Mouse (Mus musculus): ENCODE data around the gene Sbk2. TPM values are rescaled to one million over a fixed set of nuclear protein-coding genes. Genes with fewer than 3 reads are reported as not detected.

Sbk2 gene
- polyA plus RNA-seq, 1 experiment from 2014 or later: 0.05 TPM

DNA sequence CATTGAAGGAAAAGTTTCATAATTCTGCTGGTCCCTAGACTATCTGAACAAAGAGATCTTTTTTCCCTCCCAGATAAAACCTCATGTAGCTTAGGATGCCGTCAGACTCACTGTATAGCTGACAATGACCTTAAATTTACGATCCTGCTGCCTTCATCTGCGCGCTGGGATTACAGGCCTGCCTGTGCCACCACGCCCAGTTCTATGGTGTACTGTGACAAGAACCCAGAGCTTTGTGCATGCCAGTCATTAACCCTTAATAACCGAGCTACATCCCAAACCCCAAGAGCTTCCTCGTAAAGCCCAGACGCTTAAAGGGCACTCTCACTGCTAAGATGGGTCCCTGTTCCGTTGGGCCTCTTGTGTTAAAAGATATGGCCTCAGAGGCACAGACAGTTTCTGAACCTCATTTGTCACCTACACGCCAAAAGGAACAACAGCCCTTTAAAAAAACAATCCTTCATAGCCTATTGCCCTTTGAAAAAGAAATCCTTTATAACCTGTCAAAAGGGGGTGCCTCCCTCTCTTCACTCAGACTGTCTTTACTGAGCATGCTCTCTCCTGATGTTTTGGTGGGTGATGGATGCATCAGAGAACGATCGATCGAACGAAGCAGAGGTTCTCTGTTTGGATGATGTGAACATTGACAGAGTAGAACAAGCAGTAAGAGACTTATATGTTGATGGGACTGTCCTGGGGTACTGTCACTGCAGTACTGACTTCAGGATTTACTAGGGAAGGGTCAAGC, 48.4 kb downstream of the Sbk2 start:
- H3K27ac ChIP-seq (replicated peaks): peak overlapping the region; percentile 99
- DNase-seq (ENCODE audit: low spot score): peak; percentile 27
- peaks cover 38% of the 10 kb centered on the region for H3K36me3 ChIP-seq
- H3K4me3 ChIP-seq: peak overlapping the region; percentile 83
- H3K27me3 ChIP-seq (ENCODE audit: low read depth, poor library complexity, severe bottlenecking): no peaks in the 10 kb centered on the region
- whole genome bisulfite sequencing: 28% methylated on average over 14 of the region's 14 CpGs
- H3K4me1 ChIP-seq: peaks cover 42% of the 10 kb centered on the region
- no peaks in the 10 kb centered on the region for H3K9me3 ChIP-seq (replicated peaks)

DNA sequence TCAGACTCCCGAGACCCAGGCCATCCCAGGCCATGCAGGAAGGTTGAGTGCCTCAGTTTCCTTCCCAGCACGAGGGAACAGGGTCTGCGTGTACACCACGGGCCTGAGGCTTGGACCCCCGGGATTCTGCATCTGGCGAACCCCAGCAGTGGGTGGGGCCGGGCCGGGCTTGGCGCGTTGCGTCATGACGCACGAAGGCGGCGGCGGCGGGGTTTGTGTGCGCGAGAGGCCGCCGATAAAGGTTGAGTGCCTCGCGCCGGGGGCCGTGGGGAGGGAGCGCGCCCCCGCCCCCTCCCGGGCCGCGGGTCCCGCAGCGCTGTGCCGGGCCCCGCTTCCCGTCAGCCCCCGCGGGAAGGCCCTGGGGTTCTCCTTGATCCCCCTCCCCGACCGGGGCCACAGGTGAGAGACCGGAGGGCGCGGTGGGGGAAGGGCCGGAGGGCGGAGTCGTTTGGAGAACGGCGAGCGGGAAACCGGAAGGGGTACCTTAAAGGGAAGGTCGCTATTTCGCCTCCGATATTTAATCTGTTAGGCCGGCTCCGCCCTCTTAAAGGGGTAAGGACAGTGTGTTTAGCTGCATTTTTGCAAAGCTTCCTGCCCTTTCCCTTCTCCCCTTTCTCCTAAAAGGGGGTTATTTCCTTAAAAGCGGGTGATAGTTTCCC, 49.1 kb downstream of the Sbk2 start, which contains the start of gene Zfp628:
Gene Zfp628 (plus strand): TSS at position 211 of the 659 bp plus-strand sequence.
- peak within 1 kb of the TSS; percentile 99 for H3K27ac ChIP-seq (replicated peaks)
- H3K27me3 ChIP-seq (ENCODE audit: low read depth, poor library complexity, severe bottlenecking): no peaks in the 10 kb centered on the region
- WGBS: under 1% methylated on average over 52 of the region's 56 CpGs
- no peaks in the 10 kb centered on the region for H3K9me3 ChIP-seq (replicated peaks)
- H3K4me3 ChIP-seq: peak within 1 kb of the TSS; percentile 83
- H3K36me3 ChIP-seq: peaks cover 31% of the 10 kb centered on the region
- peaks cover 36% of the 10 kb centered on the region for H3K4me1 ChIP-seq
- DNase-seq (ENCODE audit: low spot score): peak; percentile 93

DNA sequence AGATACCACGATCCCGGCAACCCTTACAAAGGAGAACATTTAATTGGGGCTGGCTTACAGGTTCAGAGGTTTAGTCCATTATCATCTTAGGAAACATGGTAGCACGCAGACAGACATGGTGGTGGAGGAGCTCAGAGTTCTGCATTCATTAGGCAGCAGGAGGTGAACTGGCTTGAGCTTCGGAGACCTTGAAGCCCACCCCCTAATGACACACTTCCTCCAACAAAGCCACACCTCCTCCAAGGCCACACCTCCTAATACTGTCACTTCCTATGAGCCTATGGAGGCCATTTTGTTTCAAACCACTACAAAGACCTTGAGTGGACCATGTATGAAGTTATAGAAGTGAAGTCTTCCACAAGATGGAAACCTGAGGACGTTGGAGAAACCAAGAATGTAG, 52.0 kb downstream of the Sbk2 start:
- WGBS: 62% methylated on average over 5 of the region's 5 CpGs
- no peak for DNase-seq (ENCODE audit: low spot score)
- H3K9me3 ChIP-seq (replicated peaks): no peaks in the 10 kb centered on the region
- H3K27ac ChIP-seq (replicated peaks): no peak overlapping the region
- peaks cover 25% of the 10 kb centered on the region for H3K4me1 ChIP-seq
- no peak overlapping the region for H3K4me3 ChIP-seq
- no peaks in the 10 kb centered on the region for H3K27me3 ChIP-seq (ENCODE audit: low read depth, poor library complexity, severe bottlenecking)
- peaks cover 2% of the 10 kb centered on the region for H3K36me3 ChIP-seq

DNA sequence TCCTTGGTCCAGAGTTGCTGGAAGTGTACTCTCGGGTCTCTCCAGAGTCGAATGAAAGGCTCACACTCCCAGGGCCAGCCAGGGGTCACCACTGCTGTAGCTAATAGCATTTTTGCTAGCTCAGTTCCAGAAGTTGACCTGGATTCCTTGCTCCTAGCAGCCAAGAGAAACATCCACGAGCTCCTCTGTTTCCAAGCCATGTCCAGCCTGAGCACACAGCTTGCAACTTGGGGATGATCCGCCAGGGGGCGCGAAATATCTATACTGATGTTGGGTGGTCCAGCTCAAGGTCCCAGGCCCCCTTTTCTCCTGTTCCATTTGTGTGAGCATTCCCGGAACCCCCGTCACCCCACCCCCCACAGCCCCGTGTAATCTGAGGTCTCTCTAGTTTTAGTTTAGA, 52.6 kb downstream of the Sbk2 start:
- H3K36me3 ChIP-seq: no peaks in the 10 kb centered on the region
- H3K4me1 ChIP-seq: peaks cover 18% of the 10 kb centered on the region
- no peaks in the 10 kb centered on the region for H3K27me3 ChIP-seq (ENCODE audit: low read depth, poor library complexity, severe bottlenecking)
- DNase-seq (ENCODE audit: low spot score): peak; percentile 76
- no peak overlapping the region for H3K4me3 ChIP-seq
- no peak overlapping the region for H3K27ac ChIP-seq (replicated peaks)
- no peaks in the 10 kb centered on the region for H3K9me3 ChIP-seq (replicated peaks)
- 36% methylated on average over 9 of the region's 9 CpGs for WGBS

DNA sequence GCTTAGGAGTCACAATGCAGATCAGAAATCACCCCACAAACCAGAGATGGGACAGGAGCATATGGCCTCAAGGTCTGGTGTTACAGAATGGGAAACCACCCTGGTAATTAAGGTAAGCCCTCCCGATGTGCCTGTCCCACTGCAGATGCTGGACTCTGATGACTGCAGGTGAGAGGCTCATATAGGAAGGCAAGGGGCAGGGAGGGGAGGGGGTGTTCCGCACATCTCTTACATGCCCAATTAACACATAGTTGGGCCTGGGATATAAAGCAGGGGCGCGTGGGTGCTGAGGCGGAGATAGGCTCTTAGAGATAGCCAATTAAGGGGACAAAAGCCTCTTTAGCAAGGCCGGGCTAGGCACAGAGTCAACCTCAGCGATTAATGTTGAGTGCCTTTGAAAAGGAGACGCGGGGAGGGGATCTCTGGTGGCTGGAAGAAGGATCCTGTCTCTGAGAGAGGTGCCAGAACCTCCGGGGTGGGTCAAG, 57.7 kb downstream of the Sbk2 start, which contains the start of gene Gm36210:
Gene Gm36210 (minus strand): TSS at position 51 of the 485 bp plus-strand sequence.
- Histone ChIP-seq H3K27ac (replicated peaks) (no peak within 1 kb of the TSS), H3K9me3 (replicated peaks) (0 out of 2 replicates have a peak, but pooled peaks cover 5% of the 10 kb centered on the region), H3K27me3 (ENCODE audit: low read depth, poor library complexity, severe bottlenecking) (no peaks in the 10 kb centered on the region), H3K36me3 (no peaks in the 10 kb centered on the region), H3K4me1 (no peaks in the 10 kb centered on the region), H3K4me3 (no peak within 1 kb of the TSS)
- 56% methylated on average over 10 of the region's 10 CpGs for WGBS
- DNase-seq (ENCODE audit: low spot score): no peak

DNA sequence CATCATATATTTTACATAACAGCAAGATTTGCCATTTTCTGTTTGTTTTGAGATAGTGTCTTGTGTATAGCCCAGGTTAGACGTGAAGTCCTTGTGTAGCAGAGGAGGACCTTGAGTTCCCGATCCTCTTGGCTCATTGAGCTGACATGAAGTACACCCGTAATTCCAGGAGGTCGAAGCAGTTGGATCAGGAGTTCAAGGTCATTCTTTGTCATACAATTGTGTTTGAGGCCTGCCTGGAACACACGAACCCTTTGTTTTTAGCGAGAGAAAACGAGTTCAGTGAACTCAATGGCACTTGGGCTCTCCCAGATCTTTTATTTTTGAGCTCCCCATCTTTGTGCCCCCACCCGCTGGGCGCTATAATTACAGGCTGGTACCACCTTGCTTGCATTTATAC, 61.8 kb downstream of the Sbk2 start:
- no peak for DNase-seq (ENCODE audit: low spot score)
- Histone ChIP-seq H3K4me3 (no peak overlapping the region), H3K9me3 (replicated peaks) (peaks cover 10% of the 10 kb centered on the region; the same call in 1 of the 2 replicates), H3K27me3 (ENCODE audit: low read depth, poor library complexity, severe bottlenecking) (peaks cover 26% of the 10 kb centered on the region), H3K36me3 (no peaks in the 10 kb centered on the region), H3K27ac (replicated peaks) (no peak overlapping the region), H3K4me1 (peaks cover 19% of the 10 kb centered on the region)
- WGBS: 91% methylated on average over 9 of the region's 9 CpGs

DNA sequence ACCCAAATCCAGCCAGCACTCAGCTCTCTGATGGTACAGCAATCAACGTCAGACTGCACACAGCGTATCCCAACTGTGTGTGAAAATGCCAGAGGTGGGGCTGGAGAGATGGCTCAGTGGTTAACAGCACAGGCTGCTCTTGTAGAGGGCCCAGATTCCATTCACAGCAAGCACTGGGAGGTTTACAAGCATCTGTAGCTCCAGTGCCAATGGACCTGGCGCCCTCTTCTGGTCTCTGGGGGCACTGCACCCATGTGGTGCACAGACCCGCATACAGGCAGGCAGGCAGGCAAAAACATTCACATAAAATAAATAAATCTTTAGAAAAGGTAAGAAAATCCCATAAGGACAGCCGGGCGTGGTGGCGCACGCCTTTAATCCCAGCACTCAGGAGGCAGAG, 63.0 kb downstream of the Sbk2 start:
- H3K27ac ChIP-seq (replicated peaks): no peak overlapping the region
- H3K9me3 ChIP-seq (replicated peaks): peaks cover 10% of the 10 kb centered on the region; the same call in 1 of the 2 replicates
- peaks cover 26% of the 10 kb centered on the region for H3K27me3 ChIP-seq (ENCODE audit: low read depth, poor library complexity, severe bottlenecking)
- 42% methylated on average over 8 of the region's 8 CpGs for WGBS
- no peak overlapping the region for H3K4me3 ChIP-seq
- H3K36me3 ChIP-seq: no peaks in the 10 kb centered on the region
- DNase-seq (ENCODE audit: low spot score): peak; percentile 53
- H3K4me1 ChIP-seq: peaks cover 19% of the 10 kb centered on the region

DNA sequence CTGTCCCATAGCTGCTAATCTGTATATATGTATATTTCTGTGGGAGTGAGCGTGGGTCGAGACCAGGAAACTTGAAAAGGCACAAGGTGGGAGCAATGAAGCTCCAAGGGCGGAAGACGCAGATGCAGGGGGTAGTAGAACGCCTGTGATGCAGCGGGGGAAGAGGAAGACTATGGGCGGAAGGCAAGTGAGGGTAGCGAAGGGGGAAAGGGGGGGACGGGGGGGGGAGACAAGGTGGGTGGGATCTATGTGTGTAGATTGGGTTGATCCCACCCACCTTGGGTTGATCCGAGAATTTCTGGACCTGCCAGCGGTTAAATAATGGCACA, 63.7 kb downstream of the Sbk2 start:
- peaks cover 26% of the 10 kb centered on the region for H3K27me3 ChIP-seq (ENCODE audit: low read depth, poor library complexity, severe bottlenecking)
- H3K27ac ChIP-seq (replicated peaks): no peak overlapping the region; the same call in 1 of the 2 replicates
- DNase-seq (ENCODE audit: low spot score): no peak
- H3K9me3 ChIP-seq (replicated peaks): peaks cover 10% of the 10 kb centered on the region; the same call in 1 of the 2 replicates
- peak overlapping the region; percentile 41; the same call in 1 of the 2 replicates for H3K4me3 ChIP-seq
- WGBS: 14% methylated on average over 11 of the region's 11 CpGs
- peaks cover 19% of the 10 kb centered on the region for H3K4me1 ChIP-seq
- no peaks in the 10 kb centered on the region for H3K36me3 ChIP-seq

DNA sequence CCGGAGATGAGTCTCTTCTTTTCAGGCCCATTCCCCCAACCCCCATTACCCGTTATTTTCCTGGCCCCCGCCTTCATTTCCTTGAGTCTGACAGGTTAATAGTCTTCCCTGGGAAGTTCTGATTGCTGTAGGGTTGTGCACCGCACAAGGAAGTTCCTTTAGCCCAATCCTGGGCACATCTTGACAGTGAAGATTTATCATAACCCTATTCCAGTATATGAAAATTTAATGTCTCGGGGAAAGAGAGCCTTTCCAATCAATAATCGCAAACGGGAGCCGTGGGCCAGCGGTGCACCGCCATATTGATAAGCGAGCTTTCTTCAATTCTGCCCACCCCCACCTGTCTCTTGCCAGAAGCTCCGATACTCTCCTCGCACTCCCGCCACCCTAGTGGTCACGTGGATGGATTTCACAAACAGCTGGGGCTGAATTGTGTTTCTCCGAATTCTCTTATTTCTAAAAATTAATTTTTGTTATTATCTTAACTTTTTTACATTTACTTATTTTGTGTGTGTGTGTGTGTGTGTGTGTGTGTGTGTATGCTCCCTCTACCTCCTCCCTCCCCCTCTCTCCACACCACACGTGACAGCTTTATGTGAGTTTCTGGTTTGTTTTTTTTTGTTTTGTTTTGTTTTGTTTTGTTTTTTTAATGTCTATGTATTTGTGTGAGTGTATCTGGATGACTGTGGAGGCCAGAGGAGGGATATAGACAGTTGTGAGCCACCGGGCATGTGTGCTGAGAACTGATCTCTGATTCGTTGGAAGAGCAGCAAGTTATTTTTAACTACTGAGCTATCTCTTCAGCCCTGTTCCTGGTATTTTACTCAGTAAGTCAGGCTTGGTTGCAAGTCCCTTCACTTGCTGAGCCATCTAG, 64.3 kb downstream of the Sbk2 start:
- WGBS: 6% methylated on average over 19 of the region's 19 CpGs
- Histone ChIP-seq H3K36me3 (no peaks in the 10 kb centered on the region), H3K27me3 (ENCODE audit: low read depth, poor library complexity, severe bottlenecking) (peaks cover 26% of the 10 kb centered on the region), H3K4me1 (peaks cover 19% of the 10 kb centered on the region), H3K9me3 (replicated peaks) (peaks cover 10% of the 10 kb centered on the region; the same call in 1 of the 2 replicates), H3K27ac (replicated peaks) (peak overlapping the region; percentile 57), H3K4me3 (peak overlapping the region; percentile 41)
- peak; percentile 39 for DNase-seq (ENCODE audit: low spot score)

DNA sequence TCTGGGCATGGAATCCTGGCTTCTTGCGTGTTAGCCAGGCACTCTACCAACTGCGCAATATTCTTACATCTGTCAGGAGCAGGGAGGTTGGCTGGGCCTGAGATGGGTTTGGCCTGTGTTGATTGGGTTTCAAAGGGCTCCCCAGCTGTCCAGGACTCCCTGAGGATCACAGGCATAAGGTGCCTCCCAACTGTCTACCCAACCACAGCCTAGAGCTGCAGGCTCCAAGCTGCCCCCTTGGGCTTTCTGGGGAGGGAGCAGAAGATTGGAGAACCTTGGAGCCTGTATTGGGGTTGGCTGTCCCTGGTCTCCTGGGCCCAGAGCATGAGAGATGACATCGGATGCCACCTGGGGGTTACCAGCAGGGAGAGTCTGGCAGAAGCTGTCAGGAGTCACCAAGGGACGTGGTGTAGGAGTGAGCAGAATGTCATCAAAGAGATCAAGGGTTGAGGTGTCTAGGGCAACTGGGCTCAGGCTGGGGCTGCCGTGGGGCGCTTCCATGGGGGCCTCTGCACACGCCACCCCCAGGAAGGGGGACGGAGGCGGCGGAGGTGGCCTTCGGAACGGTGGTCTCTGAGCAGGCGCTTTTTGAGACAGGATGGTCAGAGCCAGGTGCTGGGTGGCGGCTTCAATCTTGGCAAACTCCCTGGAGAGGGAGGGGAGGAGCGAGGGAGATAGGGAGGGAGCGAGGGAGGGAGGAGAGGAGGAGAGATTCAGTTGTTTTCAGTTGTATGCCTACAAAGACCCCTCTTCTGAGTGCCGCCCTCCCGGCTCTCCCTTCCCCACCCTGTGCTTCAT, 65.2 kb downstream of the Sbk2 start:
- WGBS: 18% methylated on average over 18 of the region's 18 CpGs
- no peak for DNase-seq (ENCODE audit: low spot score)

DNA sequence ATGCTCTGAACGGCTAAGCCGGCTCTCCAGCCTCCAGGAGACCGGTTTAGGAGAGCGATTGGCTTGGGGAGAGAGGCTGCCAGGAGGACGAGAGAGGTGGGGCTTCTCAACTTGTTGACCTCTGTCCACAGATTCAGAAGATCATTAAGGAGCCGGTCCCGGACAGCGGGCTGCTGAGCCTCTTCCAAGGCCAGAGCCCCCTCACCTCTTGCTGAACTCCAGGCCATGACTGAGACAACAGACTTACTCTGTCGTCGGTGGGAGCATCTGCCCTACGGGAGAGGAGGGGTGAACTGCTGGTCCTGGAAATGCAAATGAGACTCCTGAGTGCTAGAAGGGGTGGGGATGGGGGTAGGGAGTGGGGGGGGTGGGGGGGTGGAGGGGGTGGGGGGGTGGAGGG, 69.0 kb downstream of the Sbk2 start:
- no peak for DNase-seq (ENCODE audit: low spot score)
- Histone ChIP-seq H3K9me3 (replicated peaks) (no peaks in the 10 kb centered on the region; the same call in 1 of the 2 replicates), H3K4me3 (no peak overlapping the region), H3K4me1 (peaks cover 15% of the 10 kb centered on the region), H3K27me3 (ENCODE audit: low read depth, poor library complexity, severe bottlenecking) (peaks cover 16% of the 10 kb centered on the region), H3K27ac (replicated peaks) (no peak overlapping the region), H3K36me3 (no peaks in the 10 kb centered on the region)
- WGBS: 68% methylated on average over 11 of the region's 11 CpGs

More for the DNA sequence above, 65.2 kb downstream of the Sbk2 start:
- Histone ChIP-seq H3K27me3 (ENCODE audit: low read depth, poor library complexity, severe bottlenecking) (peaks cover 26% of the 10 kb centered on the region), H3K4me1 (peaks cover 19% of the 10 kb centered on the region), H3K4me3 (peak overlapping the region; percentile 41), H3K9me3 (replicated peaks) (peaks cover 5% of the 10 kb centered on the region; the same call in 1 of the 2 replicates), H3K27ac (replicated peaks) (peak overlapping the region; percentile 57), H3K36me3 (no peaks in the 10 kb centered on the region)
